Mouse (Mus musculus) limb, embryonic 13.5 days (tissue): ENCODE results near the gene Lmbr1. TPM values are rescaled to one million over a fixed set of nuclear protein-coding genes. Genes with fewer than 3 reads are reported as not detected.

Experiments used
- ATAC-seq: fragments of 200-750 bp; cut with Nextera tagmentation; 2 replicates; pipeline ENCODE4 v1.8.0; 2017; ENCODE audit warnings: low read depth, moderate number of reproducible peaks, moderate TSS enrichment; ENCODE audit not compliant: low FRiP score
- H3K27ac ChIP-seq: fragments of 300-500 bp; sonication (generic); 2 replicates; pipeline ENCODE4 v1.5.1; 2015; ENCODE audit warnings: inconsistent platforms, mild to moderate bottlenecking, moderate library complexity
- H3K27me3 ChIP-seq: fragments of 300-500 bp; sonication (generic); 2 replicates; pipeline ENCODE4 v1.6.1; 2015; ENCODE audit warnings: mild to moderate bottlenecking, inconsistent platforms
- H3K36me3 ChIP-seq: fragments of 300-500 bp; sonication (generic); 2 replicates; pipeline ENCODE4 v1.6.1; 2015; ENCODE audit warnings: inconsistent platforms, mild to moderate bottlenecking, moderate library complexity
- H3K4me1 ChIP-seq: fragments of 300-500 bp; sonication (generic); 2 replicates; pipeline ENCODE4 v1.6.1; 2015; ENCODE audit warnings: inconsistent platforms
- H3K4me2 ChIP-seq: fragments of 300-500 bp; sonication (generic); replicated peaks from 2 replicates; pipeline ENCODE4 v1.6.1; 2015; ENCODE audit warnings: inconsistent platforms, mild to moderate bottlenecking, moderate library complexity
- H3K4me3 ChIP-seq: fragments of 300-500 bp; sonication (generic); 2 replicates; pipeline ENCODE4 v1.5.1; 2015; ENCODE audit warnings: moderate library complexity, mild to moderate bottlenecking, inconsistent platforms
- H3K9ac ChIP-seq: fragments of 300-500 bp; sonication (generic); 2 replicates; pipeline ENCODE4 v1.6.1; 2015; ENCODE audit warnings: mild to moderate bottlenecking, inconsistent platforms
- H3K9me3 ChIP-seq: fragments of 300-500 bp; sonication (generic); 2 replicates; pipeline ENCODE4 v1.6.1; 2016; ENCODE audit warnings: inconsistent platforms
- WGBS: fragments of 180-500 bp; shearing (Covaris S2); methylation state at CpG from one replicate; pipeline ENCODE4 v1.1.7; 2015; 5-methylcytosine and 5-hydroxymethylcytosine counted together
- polyA plus RNA-seq: library from polyadenylated mRNA; unstranded; fragments of >200 nt; fragmentation: Nextera tagmentation; extraction: Ambion mirVana; gene quantifications from 2 replicates; pipeline ENCODE4 v1.2.1, GENCODE M21; 2015

The Lmbr1 gene
- polyA plus RNA-seq, 1 experiment from 2014 or later = 10.2 TPM

GRCm38 (mm10) chr5:29250795-29251495 lies 127.2 kb downstream of the Lmbr1 start:
- Histone ChIP-seq H3K27me3 (no peaks in the 10 kb centered on the region), H3K9ac (no peak overlapping the region), H3K27ac (no peak overlapping the region), H3K4me2 (no peak overlapping the region), H3K9me3 (no peaks in the 10 kb centered on the region), H3K4me3 (no peak overlapping the region), H3K4me1 (no peaks in the 10 kb centered on the region), H3K36me3 (no peaks in the 10 kb centered on the region; the same call in 1 of the 2 replicates)
- 77% methylated on average over 8 of the region's 8 CpGs for WGBS
- ATAC-seq = no peak

DNA sequence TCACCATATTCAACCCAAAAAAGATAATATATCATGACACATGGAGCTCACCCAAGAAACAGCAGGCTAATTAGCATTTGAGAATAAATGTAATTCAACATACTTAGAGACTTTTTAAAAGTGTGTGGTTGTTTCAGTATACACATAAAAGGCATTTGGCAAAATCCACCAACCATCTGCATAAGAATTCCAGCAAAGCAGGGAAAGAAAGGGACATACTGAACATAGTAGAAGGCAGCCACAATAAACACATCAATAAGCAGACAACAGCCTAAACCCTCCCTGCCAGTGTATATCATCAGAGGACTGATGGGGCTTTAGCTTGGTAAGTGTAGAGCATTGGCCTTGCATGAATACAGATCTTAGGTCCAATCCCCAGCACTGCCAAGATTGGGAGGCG lies 133.4 kb downstream of the Lmbr1 start:
- ATAC-seq = no peak
- no peak overlapping the region for H3K9ac ChIP-seq
- H3K9me3 ChIP-seq = no peaks in the 10 kb centered on the region
- WGBS = no CpG with 5 or more reads among the region's 1 CpGs
- no peak overlapping the region for H3K27ac ChIP-seq
- no peaks in the 10 kb centered on the region for H3K27me3 ChIP-seq
- H3K36me3 ChIP-seq = no peaks in the 10 kb centered on the region; the same call in 1 of the 2 replicates
- H3K4me1 ChIP-seq = no peaks in the 10 kb centered on the region
- no peak overlapping the region for H3K4me2 ChIP-seq
- H3K4me3 ChIP-seq = no peak overlapping the region

DNA sequence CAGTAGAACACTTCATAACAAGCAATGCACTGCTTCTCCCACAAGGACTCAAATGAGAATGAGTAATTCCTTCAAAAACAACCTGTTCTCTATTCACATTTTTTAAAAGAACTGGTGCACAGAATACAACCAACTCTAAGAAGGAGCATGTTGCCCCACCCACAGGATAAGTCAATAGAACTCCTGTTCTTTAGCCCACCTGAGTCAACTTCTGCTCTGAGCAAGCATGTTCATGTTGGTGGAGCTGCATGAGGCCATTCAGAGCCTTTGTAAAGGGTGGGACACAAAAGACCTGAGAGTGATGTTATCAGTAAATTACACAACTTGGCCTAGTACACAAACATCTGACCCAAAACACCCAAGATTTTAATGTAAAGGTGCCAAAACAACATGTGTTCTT lies 139.8 kb downstream of the Lmbr1 start:
- Histone ChIP-seq H3K4me1 (no peaks in the 10 kb centered on the region), H3K27ac (no peak overlapping the region), H3K9me3 (no peaks in the 10 kb centered on the region), H3K27me3 (no peaks in the 10 kb centered on the region), H3K4me2 (no peak overlapping the region), H3K36me3 (no peaks in the 10 kb centered on the region), H3K4me3 (no peak overlapping the region), H3K9ac (no peak overlapping the region)
- no peak for ATAC-seq

- H3K4me3 ChIP-seq = no peak overlapping the region
- no peak overlapping the region for H3K9ac ChIP-seq
- no peak for ATAC-seq
- 81% methylated on average over 2 of the region's 2 CpGs for WGBS
- no peaks in the 10 kb centered on the region for H3K4me1 ChIP-seq
- H3K27me3 ChIP-seq = no peaks in the 10 kb centered on the region
- H3K36me3 ChIP-seq = no peaks in the 10 kb centered on the region
- no peaks in the 10 kb centered on the region for H3K9me3 ChIP-seq
- no peak overlapping the region for H3K27ac ChIP-seq
- H3K4me2 ChIP-seq = no peak overlapping the region
Observed at GRCm38 (mm10) chr5:29230481-29230880, 147.7 kb downstream of the Lmbr1 start.

- WGBS = 85% methylated on average over 7 of the region's 7 CpGs
- Histone ChIP-seq H3K4me3 (no peak overlapping the region), H3K36me3 (no peaks in the 10 kb centered on the region), H3K4me1 (no peaks in the 10 kb centered on the region), H3K4me2 (no peak overlapping the region), H3K27me3 (no peaks in the 10 kb centered on the region), H3K27ac (no peak overlapping the region), H3K9ac (no peak overlapping the region), H3K9me3 (no peaks in the 10 kb centered on the region)
- no peak for ATAC-seq
Observed at GRCm38 (mm10) chr5:29224089-29224488, 154.1 kb downstream of the Lmbr1 start.

DNA sequence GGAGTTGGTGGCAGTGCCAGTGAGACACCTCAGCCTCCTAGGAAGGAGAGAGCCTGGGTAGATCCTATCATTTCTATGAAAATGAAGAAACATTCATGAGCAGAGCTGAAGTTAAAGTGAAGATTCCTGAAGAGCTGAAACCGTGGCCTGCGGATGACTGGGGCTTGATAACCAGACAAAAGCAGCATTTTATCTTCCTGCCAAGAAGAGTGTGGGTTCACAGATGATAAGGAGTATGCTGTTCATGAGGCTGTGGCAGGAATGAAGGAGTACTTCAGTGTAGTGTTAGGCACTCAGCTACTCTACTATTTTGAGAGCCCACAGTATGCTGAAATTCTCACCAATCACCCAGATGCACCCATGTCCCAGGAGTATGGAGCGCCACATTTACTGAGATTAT lies 160.2 kb downstream of the Lmbr1 start:
- Histone ChIP-seq H3K9ac (no peak overlapping the region), H3K4me3 (no peak overlapping the region), H3K27me3 (no peaks in the 10 kb centered on the region), H3K4me2 (no peak overlapping the region), H3K9me3 (no peaks in the 10 kb centered on the region), H3K36me3 (no peaks in the 10 kb centered on the region), H3K27ac (no peak overlapping the region), H3K4me1 (no peaks in the 10 kb centered on the region)
- ATAC-seq = no peak
- WGBS = 87% methylated on average over 3 of the region's 3 CpGs

DNA sequence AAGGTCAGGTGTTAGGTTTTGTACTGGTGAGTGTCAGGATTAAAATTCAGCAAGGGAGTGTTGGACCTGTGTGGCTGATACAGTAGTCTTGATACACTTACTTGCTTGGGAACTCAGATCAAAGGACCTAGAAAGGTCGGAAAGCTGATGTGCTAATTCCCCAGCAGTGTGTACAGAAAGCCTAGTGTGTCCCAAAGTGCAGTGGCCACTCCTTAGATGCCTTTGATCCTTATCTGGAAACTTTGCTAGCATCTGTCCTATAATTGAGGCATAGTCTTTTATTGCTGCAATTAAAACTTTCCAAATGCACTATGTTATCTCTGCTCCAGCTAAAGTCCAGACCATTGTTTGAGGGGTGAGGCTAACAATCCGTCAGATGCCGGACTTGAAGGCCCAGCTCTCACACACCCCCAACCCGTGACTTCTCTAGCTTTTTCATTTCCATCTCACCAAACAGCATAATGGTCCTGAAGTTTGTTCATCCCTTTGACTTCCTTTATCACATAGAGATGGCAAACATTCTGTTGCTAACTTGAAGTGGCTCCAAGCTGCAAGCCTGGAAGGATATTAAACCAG lies 166.1 kb downstream of the Lmbr1 start:
- 33% methylated on average over 4 of the region's 4 CpGs for WGBS
- no peak overlapping the region for H3K4me3 ChIP-seq
- no peaks in the 10 kb centered on the region for H3K4me1 ChIP-seq
- no peaks in the 10 kb centered on the region for H3K36me3 ChIP-seq
- no peaks in the 10 kb centered on the region for H3K27me3 ChIP-seq
- H3K9me3 ChIP-seq = no peaks in the 10 kb centered on the region
- no peak overlapping the region for H3K27ac ChIP-seq
- no peak for ATAC-seq
- H3K9ac ChIP-seq = no peak overlapping the region
- H3K4me2 ChIP-seq = no peak overlapping the region

GRCm38 (mm10) chr5:29205690-29206089 lies 172.5 kb downstream of the Lmbr1 start:
- H3K27ac ChIP-seq = no peak overlapping the region
- no peak overlapping the region for H3K4me2 ChIP-seq
- no peaks in the 10 kb centered on the region for H3K4me1 ChIP-seq
- H3K9me3 ChIP-seq = no peaks in the 10 kb centered on the region
- no peak overlapping the region for H3K4me3 ChIP-seq
- H3K36me3 ChIP-seq = no peaks in the 10 kb centered on the region
- 47% methylated on average over 5 of the region's 5 CpGs for WGBS
- H3K9ac ChIP-seq = no peak overlapping the region
- no peak for ATAC-seq
- H3K27me3 ChIP-seq = no peaks in the 10 kb centered on the region

DNA sequence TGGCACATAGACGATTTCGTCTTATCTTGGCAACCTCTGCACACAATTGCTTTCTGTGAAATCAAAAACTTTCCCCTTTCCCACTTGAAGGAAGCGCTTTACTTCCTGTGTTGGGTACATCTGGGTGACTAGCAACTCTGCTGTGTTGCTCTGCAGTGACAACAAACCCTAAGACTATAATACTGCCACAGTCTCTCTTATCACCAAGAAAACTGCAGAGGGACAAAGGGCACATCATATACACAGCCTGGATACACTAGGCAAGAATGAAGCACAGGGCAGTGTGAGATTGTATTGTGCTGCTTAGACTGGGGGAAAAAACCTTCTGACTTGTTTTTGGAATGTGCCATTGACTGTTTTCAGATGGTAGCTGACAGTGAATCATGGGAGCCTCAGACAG lies 178.3 kb downstream of the Lmbr1 start:
- peaks cover 11% of the 10 kb centered on the region for H3K4me1 ChIP-seq
- H3K27ac ChIP-seq = no peak overlapping the region
- 0 out of 2 replicates have a peak, but pooled peaks cover 3% of the 10 kb centered on the region for H3K27me3 ChIP-seq
- no peaks in the 10 kb centered on the region for H3K36me3 ChIP-seq
- 80% methylated on average over 3 of the region's 3 CpGs for WGBS
- H3K9me3 ChIP-seq = no peaks in the 10 kb centered on the region
- ATAC-seq = no peak
- no peak overlapping the region for H3K4me3 ChIP-seq
- H3K9ac ChIP-seq = no peak overlapping the region
- no peak overlapping the region for H3K4me2 ChIP-seq

GRCm38 (mm10) chr5:29198960-29199488 lies 179.2 kb downstream of the Lmbr1 start:
- Histone ChIP-seq H3K27me3 (0 out of 2 replicates have a peak, but pooled peaks cover 3% of the 10 kb centered on the region), H3K4me3 (no peak overlapping the region), H3K36me3 (no peaks in the 10 kb centered on the region), H3K27ac (no peak overlapping the region), H3K9ac (no peak overlapping the region), H3K4me2 (no peak overlapping the region), H3K4me1 (peaks cover 13% of the 10 kb centered on the region), H3K9me3 (no peaks in the 10 kb centered on the region)
- ATAC-seq = no peak
- 83% methylated on average over 4 of the region's 4 CpGs for WGBS

DNA sequence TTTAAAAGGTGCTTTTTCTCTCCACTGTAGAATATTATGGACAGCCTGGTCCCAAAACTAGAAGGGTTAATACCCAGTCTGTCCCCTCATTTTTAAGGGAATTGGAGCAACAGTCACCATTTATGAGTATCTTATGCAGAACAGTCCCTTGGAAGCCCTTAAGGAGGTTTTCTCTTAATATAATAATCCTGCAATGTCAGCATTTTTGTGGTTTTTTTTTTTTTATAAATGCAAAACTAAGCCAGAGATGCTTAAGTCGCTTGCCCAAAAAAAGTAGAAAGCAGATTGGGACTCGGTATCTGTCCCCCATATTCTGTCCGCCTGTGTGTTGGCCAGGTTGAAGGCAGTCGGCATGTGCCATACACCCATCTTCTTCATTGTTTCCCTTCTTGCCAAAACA lies 181.0 kb downstream of the Lmbr1 start:
- H3K4me3 ChIP-seq = no peak overlapping the region
- H3K4me1 ChIP-seq = peaks cover 13% of the 10 kb centered on the region
- no peaks in the 10 kb centered on the region for H3K36me3 ChIP-seq
- WGBS = 89% methylated on average over 4 of the region's 4 CpGs
- no peak overlapping the region for H3K9ac ChIP-seq
- H3K27ac ChIP-seq = no peak overlapping the region
- no peak overlapping the region for H3K4me2 ChIP-seq
- H3K9me3 ChIP-seq = no peaks in the 10 kb centered on the region
- ATAC-seq = no peak
- H3K27me3 ChIP-seq = 0 out of 2 replicates have a peak, but pooled peaks cover 3% of the 10 kb centered on the region

DNA sequence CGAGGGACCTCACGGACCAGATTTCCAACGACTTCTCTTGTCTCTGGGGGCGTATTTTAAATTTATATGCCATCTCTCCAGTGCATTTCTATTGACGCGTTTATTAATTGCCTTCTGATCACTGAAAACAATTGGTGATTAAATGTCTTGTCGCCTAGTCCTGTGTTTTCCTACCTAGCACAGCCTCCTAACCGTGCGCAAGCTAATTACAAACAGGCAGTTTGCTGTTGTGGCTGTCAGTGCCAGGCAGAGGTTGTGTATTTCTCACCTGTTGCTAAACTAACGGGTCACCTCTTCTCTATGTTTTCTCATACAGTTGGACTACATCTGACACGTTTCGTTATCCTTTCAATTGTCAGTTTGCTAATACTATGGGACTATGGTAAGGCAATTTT lies 181.9 kb downstream of the Lmbr1 start:
- ATAC-seq = peak; percentile 6; the same call in 1 of the 2 replicates
- peak overlapping the region; percentile 59 for H3K9ac ChIP-seq
- peaks cover 13% of the 10 kb centered on the region for H3K4me1 ChIP-seq
- peak overlapping the region; percentile 72 for H3K4me2 ChIP-seq
- no peaks in the 10 kb centered on the region for H3K36me3 ChIP-seq
- no peak overlapping the region for H3K27ac ChIP-seq
- WGBS = 8% methylated on average over 12 of the region's 12 CpGs
- H3K27me3 ChIP-seq = 0 out of 2 replicates have a peak, but pooled peaks cover 3% of the 10 kb centered on the region
- H3K9me3 ChIP-seq = no peaks in the 10 kb centered on the region
- H3K4me3 ChIP-seq = peak overlapping the region; percentile 62
